Mouse (Mus musculus): ENCODE measurements around the gene AC124108.1. TPM values are rescaled to one million over a fixed set of nuclear protein-coding genes. Genes with fewer than 3 reads are reported as not detected.

The AC124108.1 gene
- polyA plus RNA-seq, 1 experiment: not detected

- no peaks in the 10 kb centered on the region for H3K36me3 ChIP-seq (ENCODE audit: control insufficient read depth, insufficient read depth, low read length)
- H3K27me3 ChIP-seq (replicated peaks; ENCODE audit: control insufficient read depth, insufficient read depth, low read length): no peaks in the 10 kb centered on the region
- no peak for TF ChIP-seq POLR2A (IDR thresholded peaks at IDR 0.05; ENCODE audit: low read depth, low read length)
- WGBS: 45% methylated on average over 7 of the region's 7 CpGs
- no peak for DNase-seq
- H3K4me1 ChIP-seq (ENCODE audit: control insufficient read depth, insufficient read depth, low read length): no peaks in the 10 kb centered on the region
- no peak overlapping the region for H3K27ac ChIP-seq (ENCODE audit: insufficient read depth, low read depth, low read length)
- no peak overlapping the region for H3K4me3 ChIP-seq (ENCODE audit: insufficient read depth, low read depth, low read length)
These were observed 5.1 kb downstream of the AC124108.1 start for GRCm38 (mm10) chr1:132196337-132196736.

DNA sequence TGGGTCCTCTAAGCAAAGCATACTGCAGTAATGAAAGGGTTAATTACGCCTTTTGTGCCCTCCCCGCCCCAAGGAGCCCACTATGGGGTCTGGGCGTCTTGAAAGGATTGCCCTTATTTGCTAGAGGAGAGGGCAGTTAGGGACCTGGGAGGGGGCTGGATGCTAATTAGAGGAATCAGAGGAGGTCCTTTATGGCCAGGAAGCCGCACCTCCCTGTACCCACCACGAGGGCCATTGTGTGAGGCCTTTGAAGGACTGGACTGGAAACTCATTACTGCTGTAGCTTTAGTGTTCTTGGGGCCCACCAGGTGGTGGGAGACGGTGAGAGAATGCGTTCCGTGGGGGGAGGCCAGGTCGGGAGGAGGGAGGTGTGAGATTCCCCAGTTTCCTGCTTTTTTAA, 6.4 kb downstream of the AC124108.1 start:
- TF ChIP-seq POLR2A (IDR thresholded peaks at IDR 0.05; ENCODE audit: low read depth, low read length) (no peak), CTCF (conservative IDR thresholded peaks at IDR 0.05; ENCODE audit: insufficient read depth, insufficient read length, low read depth, low read length) (no peak)
- Histone ChIP-seq H3K27me3 (replicated peaks; ENCODE audit: control insufficient read depth, insufficient read depth, low read length) (no peaks in the 10 kb centered on the region), H3K4me3 (ENCODE audit: insufficient read depth, low read depth, low read length) (no peak overlapping the region), H3K27ac (ENCODE audit: insufficient read depth, low read depth, low read length) (no peak overlapping the region), H3K4me1 (ENCODE audit: control insufficient read depth, insufficient read depth, low read length) (no peaks in the 10 kb centered on the region), H3K36me3 (ENCODE audit: control insufficient read depth, insufficient read depth, low read length) (no peaks in the 10 kb centered on the region)
- no peak for DNase-seq
- WGBS: 41% methylated on average over 9 of the region's 9 CpGs

DNA sequence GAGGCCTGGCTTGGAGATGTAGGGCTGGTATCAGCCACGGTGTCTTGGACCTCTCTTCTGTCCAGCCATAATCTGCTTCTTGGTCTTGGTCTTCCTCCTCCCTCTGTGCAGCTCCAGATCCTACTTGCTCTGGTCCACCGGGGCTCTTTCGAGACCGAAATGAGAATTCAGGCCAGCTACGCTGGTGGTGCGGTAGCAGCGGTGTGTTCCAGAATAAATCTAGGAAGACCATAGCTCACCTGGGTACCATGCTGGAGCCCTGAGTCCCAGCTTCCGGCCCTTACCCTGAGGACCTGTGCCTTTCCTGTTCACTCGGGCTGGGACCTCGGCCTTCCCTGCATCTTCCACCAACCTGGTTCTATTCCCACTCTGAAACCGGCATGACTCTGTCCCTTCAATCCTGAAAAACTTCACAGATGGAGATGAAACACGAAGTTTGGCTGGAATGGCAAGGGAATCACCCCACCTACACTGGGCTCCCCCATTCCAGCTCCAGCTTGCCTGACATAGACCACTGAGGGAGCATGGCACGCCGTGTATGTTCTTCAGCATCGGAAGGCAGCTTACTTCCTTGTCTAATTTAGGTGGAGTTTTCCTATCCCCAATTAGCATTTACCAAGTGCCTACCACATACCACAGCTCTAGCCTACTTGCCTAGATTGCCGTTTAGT, 7.3 kb downstream of the AC124108.1 start:
- no peak for DNase-seq
- H3K27me3 ChIP-seq (replicated peaks; ENCODE audit: control insufficient read depth, insufficient read depth, low read length): no peaks in the 10 kb centered on the region
- H3K36me3 ChIP-seq (ENCODE audit: control insufficient read depth, insufficient read depth, low read length): no peaks in the 10 kb centered on the region
- no peak overlapping the region for H3K4me3 ChIP-seq (ENCODE audit: insufficient read depth, low read depth, low read length)
- H3K4me1 ChIP-seq (ENCODE audit: control insufficient read depth, insufficient read depth, low read length): no peaks in the 10 kb centered on the region
- 85% methylated on average over 16 of the region's 16 CpGs for WGBS
- no peak for TF ChIP-seq POLR2A (IDR thresholded peaks at IDR 0.05; ENCODE audit: low read depth, low read length)
- TF ChIP-seq CTCF (conservative IDR thresholded peaks at IDR 0.05; ENCODE audit: insufficient read depth, insufficient read length, low read depth, low read length): no peak
- H3K27ac ChIP-seq (ENCODE audit: insufficient read depth, low read depth, low read length): no peak overlapping the region

- Histone ChIP-seq H3K36me3 (ENCODE audit: control insufficient read depth, insufficient read depth, low read length) (no peaks in the 10 kb centered on the region), H3K4me3 (ENCODE audit: insufficient read depth, low read depth, low read length) (no peak overlapping the region), H3K4me1 (ENCODE audit: control insufficient read depth, insufficient read depth, low read length) (no peaks in the 10 kb centered on the region), H3K27me3 (replicated peaks; ENCODE audit: control insufficient read depth, insufficient read depth, low read length) (no peaks in the 10 kb centered on the region), H3K27ac (ENCODE audit: insufficient read depth, low read depth, low read length) (no peak overlapping the region)
- WGBS: 75% methylated on average over 6 of the region's 6 CpGs
- TF ChIP-seq CTCF (conservative IDR thresholded peaks at IDR 0.05; ENCODE audit: insufficient read depth, insufficient read length, low read depth, low read length): no peak
- DNase-seq: no peak
These were observed 8.0 kb downstream of the AC124108.1 start for GRCm38 (mm10) chr1:132199244-132199643.

DNA sequence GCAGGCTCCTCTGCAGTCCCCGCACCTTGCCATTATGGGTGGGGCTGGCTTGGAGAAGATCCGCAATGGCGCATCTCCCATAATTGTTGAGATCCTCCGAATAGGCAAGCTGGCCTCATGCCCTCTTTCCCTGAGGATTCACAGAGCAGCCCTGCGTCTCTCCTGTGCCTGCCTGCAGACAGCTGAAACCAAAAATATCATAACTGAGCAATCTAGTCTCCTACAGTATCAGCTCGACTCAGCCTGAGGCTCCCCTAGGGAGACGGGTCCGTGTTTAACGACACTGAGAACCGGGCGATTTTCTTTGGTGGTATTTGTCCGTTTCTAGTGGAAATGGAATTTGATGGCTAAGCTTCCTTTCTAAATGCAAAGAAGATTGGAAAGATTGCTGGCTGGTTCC, 8.7 kb downstream of the AC124108.1 start:
- no peak overlapping the region for H3K27ac ChIP-seq (ENCODE audit: insufficient read depth, low read depth, low read length)
- H3K4me3 ChIP-seq (ENCODE audit: insufficient read depth, low read depth, low read length): no peak overlapping the region
- no peaks in the 10 kb centered on the region for H3K36me3 ChIP-seq (ENCODE audit: control insufficient read depth, insufficient read depth, low read length)
- WGBS: 34% methylated on average over 12 of the region's 12 CpGs
- H3K27me3 ChIP-seq (replicated peaks; ENCODE audit: control insufficient read depth, insufficient read depth, low read length): no peaks in the 10 kb centered on the region
- H3K4me1 ChIP-seq (ENCODE audit: control insufficient read depth, insufficient read depth, low read length): no peaks in the 10 kb centered on the region
- TF ChIP-seq CTCF (conservative IDR thresholded peaks at IDR 0.05; ENCODE audit: insufficient read depth, insufficient read length, low read depth, low read length): no peak
- no peak for TF ChIP-seq POLR2A (IDR thresholded peaks at IDR 0.05; ENCODE audit: low read depth, low read length)
- DNase-seq: no peak

- 50% methylated on average over 11 of the region's 11 CpGs for WGBS
- no peak overlapping the region for H3K4me3 ChIP-seq (ENCODE audit: insufficient read depth, low read depth, low read length)
- H3K27ac ChIP-seq (ENCODE audit: insufficient read depth, low read depth, low read length): no peak overlapping the region
- no peaks in the 10 kb centered on the region for H3K4me1 ChIP-seq (ENCODE audit: control insufficient read depth, insufficient read depth, low read length)
- H3K27me3 ChIP-seq (replicated peaks; ENCODE audit: control insufficient read depth, insufficient read depth, low read length): no peaks in the 10 kb centered on the region
- DNase-seq: no peak
- TF ChIP-seq CTCF (conservative IDR thresholded peaks at IDR 0.05; ENCODE audit: insufficient read depth, insufficient read length, low read depth, low read length) (no peak), POLR2A (IDR thresholded peaks at IDR 0.05; ENCODE audit: low read depth, low read length) (no peak)
- no peaks in the 10 kb centered on the region for H3K36me3 ChIP-seq (ENCODE audit: control insufficient read depth, insufficient read depth, low read length)
These were observed 9.6 kb downstream of the AC124108.1 start for GRCm38 (mm10) chr1:132200562-132201510.

- Histone ChIP-seq H3K4me1 (ENCODE audit: control insufficient read depth, insufficient read depth, low read length) (no peaks in the 10 kb centered on the region), H3K27ac (ENCODE audit: insufficient read depth, low read depth, low read length) (no peak overlapping the region), H3K36me3 (ENCODE audit: control insufficient read depth, insufficient read depth, low read length) (no peaks in the 10 kb centered on the region), H3K4me3 (ENCODE audit: insufficient read depth, low read depth, low read length) (no peak overlapping the region), H3K27me3 (replicated peaks; ENCODE audit: control insufficient read depth, insufficient read depth, low read length) (no peaks in the 10 kb centered on the region)
- WGBS: 66% methylated on average over 4 of the region's 4 CpGs
- TF ChIP-seq CTCF (conservative IDR thresholded peaks at IDR 0.05; ENCODE audit: insufficient read depth, insufficient read length, low read depth, low read length) (no peak), POLR2A (IDR thresholded peaks at IDR 0.05; ENCODE audit: low read depth, low read length) (no peak)
- DNase-seq: no peak
These were observed 10.2 kb downstream of the AC124108.1 start for GRCm38 (mm10) chr1:132201511-132201860.

All from kidney, adult 2 months (tissue).